Mouse (Mus musculus) bone marrow, adult 2 months (tissue): ENCODE results near the gene Evpl. TPM values are rescaled to one million over a fixed set of nuclear protein-coding genes. Genes with fewer than 3 reads are reported as not detected.

Source experiments
- H3K27ac ChIP-seq: fragments of 200-500 bp; 2 replicates; pipeline ENCODE4 v1.5.1; 2012; ENCODE audit warnings: low read depth, mild to moderate bottlenecking, control low read depth, inconsistent platforms, low read length; ENCODE audit not compliant: control insufficient read depth, poor library complexity, insufficient read depth
- H3K4me1 ChIP-seq: fragments of 200-500 bp; 2 replicates; pipeline ENCODE4 v1.6.1; 2011; ENCODE audit warnings: low read length; ENCODE audit not compliant: control insufficient read depth, insufficient read depth
- H3K4me3 ChIP-seq: fragments of 200-500 bp; replicated peaks from 2 replicates; pipeline ENCODE3; 2011; ENCODE audit warnings: mild to moderate bottlenecking, low read depth, low read length, control low read depth; ENCODE audit not compliant: control insufficient read depth
- CTCF ChIP-seq: fragments of 200-500 bp; IDR thresholded peaks from 2 replicates; pipeline ENCODE4 v1.5.1; 2011; ENCODE audit warnings: low read length, control low read depth; ENCODE audit not compliant: control insufficient read depth, insufficient read depth
- POLR2A ChIP-seq: fragments of 200-500 bp; IDR thresholded peaks from 2 replicates; pipeline ENCODE4 v1.6.1; 2011; ENCODE audit warnings: low read depth, mild to moderate bottlenecking, control low read depth, low read length, borderline replicate concordance; ENCODE audit not compliant: control insufficient read depth
- WGBS: fragments of 180-500 bp; shearing (Covaris S2); methylation state at CpG from one replicate; pipeline ENCODE4 v1.1.7; 2018; 5-methylcytosine and 5-hydroxymethylcytosine counted together
- polyA plus RNA-seq: library from polyadenylated mRNA; stranded (reverse); fragments of >200 nt; gene quantifications from 2 replicates; pipeline ENCODE4 v1.2.4, GENCODE M21; 2011; ENCODE audit warnings: low replicate concordance; ENCODE audit not compliant: missing spikeins, insufficient read depth, insufficient read length

The Evpl gene
- polyA plus RNA-seq, 1 experiment = 0.30 TPM

DNA sequence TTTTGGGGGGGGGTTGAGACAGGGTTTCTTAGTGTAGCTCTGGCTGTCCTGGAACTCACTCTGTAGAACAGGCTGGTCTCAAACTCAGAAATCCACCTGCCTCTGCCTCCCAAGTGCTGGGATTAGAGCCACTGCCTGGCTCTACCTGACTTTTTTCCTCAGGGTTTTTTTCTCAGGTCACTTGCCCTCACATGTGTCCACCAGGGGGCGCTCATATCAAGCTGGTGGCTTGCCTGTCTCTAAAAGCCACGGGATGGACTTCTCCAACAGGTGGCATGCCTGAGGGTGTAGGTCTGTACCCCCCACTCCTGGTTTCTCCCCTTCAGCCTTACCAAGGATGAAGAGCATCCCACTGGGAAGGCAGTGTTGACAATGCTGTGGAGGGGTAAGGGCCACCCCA, 11.5 kb downstream of the Evpl start:
- no peak for TF ChIP-seq POLR2A
- peak; percentile 90 for TF ChIP-seq CTCF
- 2% methylated on average over 2 of the region's 2 CpGs for WGBS
- Histone ChIP-seq H3K4me3 (no peak overlapping the region), H3K27ac (no peak overlapping the region), H3K4me1 (no peaks in the 10 kb centered on the region)

DNA sequence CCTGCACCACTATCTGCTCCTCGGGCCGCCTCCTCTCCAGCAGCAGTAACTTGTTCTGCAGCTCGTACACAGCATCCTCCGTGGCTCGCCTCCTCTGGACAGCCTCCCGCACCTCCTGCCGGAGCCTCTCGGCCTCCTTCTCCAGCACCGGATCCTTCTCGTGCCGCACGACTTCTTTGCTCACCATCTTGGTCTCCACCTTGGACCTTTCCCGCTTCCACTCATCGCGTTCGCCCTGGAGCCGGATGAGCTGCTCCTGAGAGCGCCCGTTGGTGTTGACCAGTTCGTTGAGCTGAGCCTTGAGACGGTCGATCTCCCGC, 15.2 kb downstream of the Evpl start:
- Histone ChIP-seq H3K4me1 (no peaks in the 10 kb centered on the region), H3K4me3 (no peak overlapping the region), H3K27ac (no peak overlapping the region)
- no peak for TF ChIP-seq POLR2A
- WGBS = 34% methylated on average over 23 of the region's 23 CpGs

DNA sequence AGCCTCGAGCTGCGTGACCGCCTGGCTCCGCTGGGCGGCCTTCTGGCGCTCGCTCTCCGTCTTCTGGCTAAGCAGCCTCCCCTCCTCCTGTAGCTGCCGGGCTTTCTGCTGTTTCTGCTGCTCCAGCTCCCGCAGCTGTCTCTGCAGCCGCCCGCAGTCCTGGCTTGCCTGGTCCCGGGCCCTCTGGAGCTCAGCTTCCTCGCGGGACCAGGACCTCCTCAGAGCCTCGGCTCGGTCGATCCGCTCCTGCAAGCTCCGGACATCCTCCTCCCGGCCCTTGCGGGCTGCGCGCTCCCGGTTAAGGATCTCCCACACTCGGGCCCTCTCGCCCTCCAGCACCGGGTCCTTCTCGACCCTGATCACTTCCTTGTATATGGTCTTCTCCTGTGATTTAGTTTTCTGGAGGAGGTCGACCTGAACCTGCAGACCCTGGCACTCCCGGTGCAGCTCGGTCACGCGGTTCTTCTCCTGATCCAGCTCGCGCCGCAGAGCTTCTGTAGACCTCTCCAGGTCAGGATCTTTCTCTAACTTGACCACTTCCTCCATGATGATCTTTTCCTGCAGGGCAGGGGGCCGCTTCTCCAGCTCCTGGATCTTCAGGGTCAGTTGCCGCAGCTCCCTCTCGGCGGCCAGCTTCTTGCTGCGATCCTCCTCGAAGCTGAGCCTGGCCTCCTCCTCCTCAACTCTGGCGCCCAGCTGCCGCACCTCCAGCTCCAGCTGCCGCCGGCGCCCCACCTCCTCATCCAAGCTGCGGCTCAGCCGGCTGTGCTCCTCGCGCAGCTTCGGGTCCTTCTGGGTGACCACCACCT, 15.7 kb downstream of the Evpl start:
- Histone ChIP-seq H3K4me3 (no peak overlapping the region), H3K4me1 (no peaks in the 10 kb centered on the region), H3K27ac (no peak overlapping the region)
- no peak for TF ChIP-seq CTCF
- no peak; the same call in 1 of the 2 replicates for TF ChIP-seq POLR2A
- 13% methylated on average over 53 of the region's 53 CpGs for WGBS

DNA sequence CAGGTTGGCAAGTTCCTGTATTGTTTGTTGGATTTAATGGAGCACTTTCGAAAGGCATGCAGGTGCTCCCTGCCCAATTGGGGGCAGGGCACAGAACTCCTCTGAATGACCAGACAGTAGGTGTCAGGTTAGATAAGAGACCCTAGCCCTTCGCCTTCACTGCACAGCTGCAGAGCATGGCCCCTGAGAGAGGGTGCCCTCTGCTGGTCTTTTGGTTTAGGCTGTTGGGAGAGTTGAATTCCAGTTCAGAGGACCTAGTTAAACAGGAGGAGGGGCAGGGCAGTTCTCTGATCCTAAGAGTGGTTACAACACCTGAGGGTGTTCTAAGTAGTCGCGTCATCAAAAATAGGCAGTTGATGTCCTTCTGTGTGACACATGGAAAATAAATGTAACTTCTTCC, 18.0 kb downstream of the Evpl start:
- H3K27ac ChIP-seq = no peak overlapping the region
- WGBS = 15% methylated on average over 4 of the region's 4 CpGs
- H3K4me3 ChIP-seq = no peak overlapping the region
- H3K4me1 ChIP-seq = no peaks in the 10 kb centered on the region
- peak; percentile 70 for TF ChIP-seq CTCF
- no peak for TF ChIP-seq POLR2A

DNA sequence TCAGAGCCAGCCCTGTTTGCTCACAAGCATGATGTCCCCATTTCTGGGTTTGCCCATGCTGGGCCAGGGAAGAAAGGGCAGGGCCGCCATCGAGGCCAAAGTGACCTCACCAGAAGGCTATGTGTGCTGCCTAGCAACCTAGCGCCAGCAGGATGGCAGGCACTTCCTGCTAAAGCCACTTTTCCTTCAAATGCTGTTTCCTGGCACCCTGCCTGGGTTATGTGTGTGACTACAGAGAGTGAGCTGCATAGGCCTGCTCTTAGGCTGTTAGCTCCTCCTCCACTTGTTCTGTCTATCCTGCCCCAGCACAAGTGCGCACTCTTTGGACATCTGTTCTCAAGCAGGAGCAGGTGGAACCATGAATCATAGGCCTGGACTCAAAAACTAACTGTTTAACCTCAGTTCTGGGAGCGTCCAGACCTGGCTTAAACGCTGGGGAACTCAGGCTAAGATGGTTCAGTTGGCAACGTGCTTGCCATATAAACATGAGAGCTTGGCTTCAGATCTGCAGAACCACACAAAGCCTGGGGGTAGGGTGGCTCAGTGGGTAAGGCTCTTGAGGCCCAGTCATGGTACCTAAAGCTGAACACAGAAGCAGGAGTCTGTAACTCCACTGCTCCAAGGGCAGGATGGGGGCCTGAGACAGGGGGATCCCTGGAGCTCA, 19.0 kb downstream of the Evpl start:
- Histone ChIP-seq H3K27ac (no peak overlapping the region), H3K4me1 (no peaks in the 10 kb centered on the region), H3K4me3 (no peak overlapping the region)
- TF ChIP-seq CTCF = no peak
- TF ChIP-seq POLR2A = no peak
- WGBS = 17% methylated on average over 7 of the region's 7 CpGs

GRCm38 (mm10) chr11:116218263-116218662, 19.6 kb downstream of the Evpl start:
- H3K4me1 ChIP-seq = no peaks in the 10 kb centered on the region
- no peak for TF ChIP-seq POLR2A
- no peak for TF ChIP-seq CTCF
- no peak overlapping the region for H3K27ac ChIP-seq
- WGBS = 73% methylated on average over 2 of the region's 2 CpGs
- no peak overlapping the region for H3K4me3 ChIP-seq

GRCm38 (mm10) chr11:116216549-116216948, 21.3 kb downstream of the Evpl start:
- Histone ChIP-seq H3K4me1 (no peaks in the 10 kb centered on the region), H3K4me3 (no peak overlapping the region), H3K27ac (no peak overlapping the region)
- no peak for TF ChIP-seq CTCF
- TF ChIP-seq POLR2A = no peak
- 67% methylated on average over 11 of the region's 11 CpGs for WGBS

DNA sequence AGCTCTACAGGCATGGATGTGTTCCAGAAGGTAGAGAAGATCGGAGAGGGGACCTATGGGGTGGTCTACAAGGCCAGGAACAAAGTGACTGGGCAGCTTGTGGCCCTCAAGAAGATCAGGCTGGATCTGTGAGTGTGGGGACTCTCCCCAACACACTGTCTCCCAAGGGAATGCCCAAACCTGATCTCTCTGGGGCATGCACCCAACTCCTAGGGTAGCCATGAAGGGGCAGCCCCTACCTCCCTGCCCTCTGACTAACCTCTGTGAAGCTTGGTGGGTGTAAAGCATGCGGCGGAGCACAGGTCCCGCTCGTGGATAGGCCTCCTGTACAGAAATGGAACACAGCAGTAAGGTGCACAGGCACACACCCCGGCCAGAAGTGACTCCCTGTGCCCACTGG, 21.9 kb downstream of the Evpl start:
- H3K27ac ChIP-seq = no peak overlapping the region
- 77% methylated on average over 6 of the region's 6 CpGs for WGBS
- TF ChIP-seq POLR2A (no peak), CTCF (no peak)
- H3K4me1 ChIP-seq = no peaks in the 10 kb centered on the region
- no peak overlapping the region for H3K4me3 ChIP-seq
